In the genomic region with DNA sequence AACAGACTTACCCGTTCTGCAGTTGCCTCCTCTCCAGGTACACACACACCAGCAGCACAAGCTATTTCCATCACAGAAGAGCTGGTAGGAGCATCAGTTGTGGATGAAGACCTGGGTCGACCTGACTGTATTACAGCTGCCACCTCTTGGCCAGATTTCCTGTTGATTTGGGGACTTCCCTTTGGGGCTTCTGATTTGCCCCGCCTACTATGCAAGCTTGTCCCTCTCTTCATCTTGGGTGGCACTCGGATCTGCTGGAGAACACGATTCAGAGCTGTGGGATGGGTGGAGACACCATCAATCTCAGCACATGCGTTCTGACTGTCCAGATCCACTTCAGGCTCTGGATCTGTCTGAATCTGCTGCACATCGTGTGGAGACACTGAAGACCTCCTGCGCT, we compare ENCODE assay signal across 28 mouse cellular contexts. TPM values are rescaled to one million over a fixed set of nuclear protein-coding genes. Genes with fewer than 3 reads are reported as not detected.
A peak's percentile ranks its signal among the peaks of the same experiment; 100 is the strongest.
DNase-seq lines count a peak whose midpoint lies in the region; ATAC-seq and TF ChIP-seq lines count a peak whose summit lies in the region.
"Had no signal": no experiment of that assay in that cellular context is flagged by ENCODE, and none has a peak within 500 bp of the region (broad histone marks: within the 10 kb centered on the region; RNA-seq: fewer than 3 reads in every experiment).

No protein-coding gene starts in this region.

- TF ChIP-seq CTCF in layer of hippocampus, adult 2 months (conservative IDR thresholded peaks at IDR 0.05): no peak

- peak; percentile 76 for ATAC-seq in monocyte, adult 5-6 weeks (replicated peaks; ENCODE audit: insufficient number of reproducible peaks, low FRiP score, low TSS enrichment, poor library complexity, severe bottlenecking)
- ATAC-seq: forebrain, embryonic 15.5 days; intestine, embryonic 15.5 days; midbrain, embryonic 15.5 days; Patski had no signal

- no peaks in the 10 kb centered on the region; the same call in 1 of the 2 replicates for H3K4me1 ChIP-seq in brown adipose tissue, adult 24 weeks (ENCODE audit: control insufficient read depth, insufficient read depth, insufficient read length, low read length)
- H3K4me1 ChIP-seq: forebrain, embryonic 10.5 days; forebrain, embryonic 15.5 days; hindbrain, embryonic 15.5 days; intestine, embryonic 15.5 days; liver, embryonic 13.5 days; midbrain, embryonic 15.5 days; neural tube, embryonic 12.5 days had no signal

- DNase-seq in lung, adult 18-20 months: peak; percentile 6 to 14
- DNase-seq in lung, postnatal 4 days: no peak
- DNase-seq in ZHBTc4 (ENCODE audit: low read depth, low spot score): peak; percentile 12
- no peak for DNase-seq in layer of hippocampus, adult 2 months (ENCODE audit: low spot score in 2 of 2)
- no peak for DNase-seq in T-cell, adult 2 months (ENCODE audit: low spot score)
- no peak for DNase-seq in retina, postnatal 1 day
- DNase-seq: adrenal gland, adult 2 months; B cell, adult 2 months; cerebellum, adult 11-12 months; cerebellum, adult 9-11 months; gastrocnemius, postnatal 10 days; kidney, adult 2 months; kidney, postnatal 36 days; layer of hippocampus, postnatal 36 days; left cerebral cortex, postnatal 4 days; liver, embryonic 13.5 days; lung, postnatal 36 days had no signal

- H3K4me3 ChIP-seq in brown adipose tissue, adult 24 weeks (ENCODE audit: insufficient read depth, low read depth, low read length): 0 out of 2 replicates have a peak overlapping the region, but pooled peaks have one; percentile 31
- H3K4me3 ChIP-seq in layer of hippocampus, adult 2 months: no peak overlapping the region
- H3K4me3 ChIP-seq: embryonic facial prominence, embryonic 13.5 days; forebrain, embryonic 10.5 days; forebrain, embryonic 15.5 days; hindbrain, embryonic 15.5 days; intestine, embryonic 15.5 days; liver, embryonic 13.5 days; lung, embryonic 15.5 days; midbrain, embryonic 15.5 days; neural tube, embryonic 12.5 days had no signal

- H3K27ac ChIP-seq in brown adipose tissue, adult 24 weeks (replicated peaks; ENCODE audit: low read depth, low read length): no peak overlapping the region
- H3K27ac ChIP-seq in layer of hippocampus, adult 2 months: no peak overlapping the region
- H3K27ac ChIP-seq: embryonic facial prominence, embryonic 13.5 days; forebrain, embryonic 10.5 days; forebrain, embryonic 15.5 days; hindbrain, embryonic 15.5 days; intestine, embryonic 15.5 days; liver, embryonic 13.5 days; lung, embryonic 15.5 days; midbrain, embryonic 15.5 days; neural tube, embryonic 12.5 days had no signal

RNA-seq across cellular contexts. Expression of a gene that starts 59.5 kb away (rescaled TPM):
- 9.4 and 10.9 TPM in 2 replicates for polyA plus RNA-seq in brown adipose tissue, adult 24 weeks (2012; ENCODE audit: insufficient read depth, insufficient read length, missing spikeins)
- 102 to 131 TPM (median 105 TPM) in 3 replicates for total RNA-seq in monocyte, adult 5-6 weeks (2017)
- total RNA-seq in layer of hippocampus, adult 2 months (2021): 10 to 100 TPM; 83.2 to 85.3 TPM

Comparison
In these comparisons a context has a peak if more than half of its experiments do, and no peak if none do; other contexts are left out.
1. DNase-seq: peak in lung, adult 18-20 months (2 of 2) and ZHBTc4 (single experiment); none in lung, postnatal 4 days (0 of 2), layer of hippocampus, adult 2 months (0 of 2), T-cell, adult 2 months (single experiment) and retina, postnatal 1 day (single experiment).